Mouse (Mus musculus) heart, embryonic 14.5 days (tissue): ENCODE data around the gene Eci3. TPM values are rescaled to one million over a fixed set of nuclear protein-coding genes. Genes with fewer than 3 reads are reported as not detected.
"Not testable (repeated sequence)": the region's sequence is repeated elsewhere in the genome, so short reads cannot be mapped to it uniquely, and the experiment has no call there.

Experiments used
- ATAC-seq: fragments of 200-750 bp; cut with Nextera tagmentation; 2 replicates; pipeline ENCODE4 v1.8.0; 2017; ENCODE audit warnings: low read depth, moderate TSS enrichment; ENCODE audit not compliant: insufficient number of reproducible peaks, insufficient read depth, low FRiP score
- H3K27ac ChIP-seq, 2 experiments: fragments of 200-500 bp in 1 of 2; fragments of 300-500 bp in 1 of 2; sonication (generic) in 1 of 2; replicated peaks in 1 of 2; 2 replicates each; pipeline ENCODE4 v1.5.1; 2012 to 2014; ENCODE audit warnings: low read depth in 2 of 2, low read length in 2 of 2, control low read depth in 1 of 2, mild to moderate bottlenecking in 1 of 2, mixed read lengths in 1 of 2; ENCODE audit not compliant: control insufficient read depth in 1 of 2, insufficient read depth in 1 of 2
- H3K27me3 ChIP-seq: fragments of 300-500 bp; sonication (generic); 2 replicates; pipeline ENCODE4 v1.6.1; 2014; ENCODE audit warnings: mild to moderate bottlenecking, low read length, control low read depth; ENCODE audit not compliant: control insufficient read depth, insufficient read depth
- H3K36me3 ChIP-seq: fragments of 300-500 bp; sonication (generic); 2 replicates; pipeline ENCODE4 v1.6.1; 2014; ENCODE audit warnings: mild to moderate bottlenecking, control low read depth, low read length, mixed read lengths; ENCODE audit not compliant: control insufficient read depth, insufficient read depth
- H3K4me1 ChIP-seq, 2 experiments: fragments of 200-500 bp in 1 of 2; fragments of 300-500 bp in 1 of 2; sonication (generic) in 1 of 2; 2 replicates each; pipeline ENCODE4 v1.6.1; 2012 to 2014; ENCODE audit warnings: low read length in 2 of 2, control low read depth in 1 of 2, mixed read lengths in 1 of 2; ENCODE audit not compliant: control insufficient read depth in 2 of 2, insufficient read depth in 2 of 2
- H3K4me2 ChIP-seq: fragments of 300-500 bp; sonication (generic); 2 replicates; pipeline ENCODE4 v1.6.1; 2014; ENCODE audit warnings: mild to moderate bottlenecking, low read length
- H3K4me3 ChIP-seq, 2 experiments: fragments of 200-500 bp in 1 of 2; fragments of 300-500 bp in 1 of 2; sonication (generic) in 1 of 2; 2 replicates each; pipeline ENCODE4 v1.5.1; 2012 to 2014; ENCODE audit warnings: low read length in 2 of 2, mild to moderate bottlenecking in 2 of 2, control low read depth in 1 of 2, low read depth in 1 of 2, moderate library complexity in 1 of 2; ENCODE audit not compliant: control insufficient read depth in 1 of 2, insufficient read depth in 1 of 2
- H3K9ac ChIP-seq: fragments of 300-500 bp; sonication (generic); 2 replicates; pipeline ENCODE4 v1.6.1; 2014; ENCODE audit warnings: mild to moderate bottlenecking, low read length
- H3K9me3 ChIP-seq: fragments of 300-500 bp; sonication (generic); 2 replicates; pipeline ENCODE4 v1.6.1; 2016; ENCODE audit warnings: low read length, control low read depth; ENCODE audit not compliant: control insufficient read depth
- WGBS: fragments of 180-500 bp; shearing (Covaris S2); extraction: QIAGEN DNeasy Blood & Tissue Kit; methylation state at CpG from one replicate; pipeline ENCODE4 v1.1.7; 2014; 5-methylcytosine and 5-hydroxymethylcytosine counted together
- polyA plus RNA-seq: library from polyadenylated mRNA; unstranded; fragments of >200 nt; fragmentation: Nextera tagmentation; extraction: Ambion mirVana; gene quantifications from 2 replicates; pipeline ENCODE4 v1.2.1, GENCODE M21; 2014

Eci3 gene
- polyA plus RNA-seq, 1 experiment from 2014 or later: 0.49 TPM

DNA sequence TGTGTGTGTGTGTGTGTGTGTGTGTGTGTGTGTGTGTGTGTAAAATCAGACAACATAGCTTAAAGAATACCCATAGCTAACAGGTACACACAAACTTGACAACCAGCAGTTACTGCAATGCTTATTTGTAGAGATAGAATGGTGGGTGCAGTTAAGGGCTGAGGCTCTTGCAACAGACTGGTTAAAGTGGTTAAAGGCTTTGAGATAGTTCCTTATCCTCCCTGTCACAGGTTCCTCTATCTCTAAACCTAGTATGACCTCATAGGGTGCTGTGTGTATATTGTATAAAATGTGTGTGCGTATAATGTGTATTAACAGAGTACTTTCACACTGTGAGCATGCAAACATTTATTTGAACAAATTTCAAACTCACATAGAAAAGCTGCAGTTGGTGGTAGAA is 19.9 kb upstream of the Eci3 start:
- not testable (repeated sequence) for H3K27ac ChIP-seq, ATAC-seq, H3K9ac ChIP-seq, H3K4me2 ChIP-seq, H3K27me3 ChIP-seq, H3K4me1 ChIP-seq, H3K4me3 ChIP-seq, H3K9me3 ChIP-seq
- peaks cover 96% of the 10 kb centered on the region for H3K36me3 ChIP-seq
- WGBS: 97% methylated on average over 1 of the region's 1 CpGs

DNA sequence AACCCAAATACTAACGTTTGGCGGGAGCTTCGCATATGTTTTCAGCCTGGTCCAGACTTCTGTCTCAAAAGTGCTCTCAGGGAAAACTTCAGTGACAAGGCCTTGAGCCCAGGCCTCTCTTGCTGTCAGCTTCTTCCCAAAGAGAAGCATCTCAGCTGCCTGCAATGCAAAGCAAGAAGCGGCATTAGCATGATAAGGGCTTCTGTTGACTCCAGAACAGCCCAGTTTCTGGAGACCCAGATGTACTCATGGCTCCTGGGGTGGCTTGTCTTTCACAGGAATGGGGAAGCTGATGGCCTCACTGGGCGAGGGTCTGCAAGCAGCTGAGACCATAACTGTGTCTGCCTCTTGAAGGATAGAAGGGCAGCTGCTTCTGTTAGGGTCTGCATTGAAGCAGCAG is 15.0 kb upstream of the Eci3 start:
- not testable (repeated sequence) for H3K4me2 ChIP-seq, H3K27ac ChIP-seq, H3K9ac ChIP-seq, H3K4me1 ChIP-seq, H3K27me3 ChIP-seq, H3K9me3 ChIP-seq, H3K4me3 ChIP-seq, ATAC-seq
- peaks cover 67% of the 10 kb centered on the region for H3K36me3 ChIP-seq
- WGBS: 71% methylated on average over 5 of the region's 5 CpGs

DNA sequence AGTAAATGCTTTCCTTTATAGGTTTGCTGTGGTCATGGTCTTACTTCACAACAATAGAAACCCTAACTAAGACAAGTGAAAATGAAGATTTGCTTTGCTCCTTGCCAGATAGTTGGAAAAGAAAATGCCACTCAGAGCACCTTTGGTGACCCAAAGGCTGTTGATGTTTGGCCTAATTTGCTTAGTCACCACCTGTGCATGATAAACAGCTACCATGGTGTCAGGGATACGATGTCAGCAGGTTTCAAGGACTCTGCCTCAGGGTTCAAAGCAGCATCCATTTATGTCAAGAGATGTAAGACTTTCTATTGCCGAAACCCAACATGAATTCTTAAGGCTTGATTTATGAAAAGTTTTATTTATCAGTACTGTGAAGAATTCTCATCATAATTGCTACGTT is 13.8 kb upstream of the Eci3 start:
- Histone ChIP-seq H3K36me3 (peaks cover 57% of the 10 kb centered on the region), H3K27ac (no peak overlapping the region), H3K4me1 (no peaks in the 10 kb centered on the region), H3K4me2 (no peak overlapping the region), H3K4me3 (no peak overlapping the region), H3K9ac (no peak overlapping the region), H3K9me3 (no peaks in the 10 kb centered on the region), H3K27me3 (no peaks in the 10 kb centered on the region)
- 91% methylated on average over 3 of the region's 3 CpGs for WGBS
- ATAC-seq: no peak

DNA sequence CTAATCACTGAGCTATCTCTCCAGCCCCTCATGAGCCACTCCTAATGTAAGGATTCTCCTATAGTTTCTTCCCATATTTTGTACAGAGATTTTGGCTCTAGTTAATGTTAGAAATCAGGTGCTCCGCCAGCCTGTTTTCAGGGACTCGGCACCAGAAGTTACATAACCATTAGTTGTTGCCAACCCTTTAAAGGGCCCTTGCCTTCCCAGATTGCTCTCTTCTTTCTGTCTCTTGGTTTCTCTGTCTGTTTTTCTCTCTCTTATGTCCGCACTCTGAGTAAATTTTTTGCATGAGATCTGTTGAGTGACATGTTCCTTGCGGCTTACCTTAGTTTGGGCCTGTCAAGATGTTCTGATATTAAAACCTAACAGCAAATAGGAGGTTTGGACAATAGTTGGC is 12.5 kb upstream of the Eci3 start:
- peaks cover 45% of the 10 kb centered on the region for H3K36me3 ChIP-seq
- no peaks in the 10 kb centered on the region for H3K27me3 ChIP-seq
- 90% methylated on average over 4 of the region's 4 CpGs for WGBS
- no peak overlapping the region for H3K4me2 ChIP-seq
- no peaks in the 10 kb centered on the region for H3K4me1 ChIP-seq
- H3K9me3 ChIP-seq: no peaks in the 10 kb centered on the region
- ATAC-seq: no peak
- H3K4me3 ChIP-seq: no peak overlapping the region
- no peak overlapping the region for H3K27ac ChIP-seq
- no peak overlapping the region for H3K9ac ChIP-seq

DNA sequence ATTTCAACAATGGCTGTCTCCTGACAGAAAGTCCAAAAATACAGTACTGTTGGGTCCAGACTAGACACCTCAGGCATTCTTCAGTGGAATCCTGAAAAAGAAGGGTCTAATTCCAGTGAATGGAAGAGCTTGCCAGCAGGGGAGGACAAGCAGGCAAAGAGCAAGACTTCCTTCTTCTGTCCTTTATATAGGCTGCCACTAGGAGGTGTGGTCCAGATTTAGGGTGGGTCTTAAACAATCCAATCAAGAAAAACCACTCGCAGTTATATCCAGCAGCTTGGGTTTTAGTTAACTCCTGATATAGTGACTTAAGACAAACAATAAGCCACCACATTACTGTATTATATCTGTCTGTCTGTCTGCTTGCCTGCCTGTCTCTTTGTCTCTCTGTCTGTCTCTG is 10.2 kb upstream of the Eci3 start:
- H3K36me3 ChIP-seq: peaks cover 22% of the 10 kb centered on the region
- no peaks in the 10 kb centered on the region for H3K27me3 ChIP-seq
- 48% methylated on average over 1 of the region's 1 CpGs for WGBS
- no peaks in the 10 kb centered on the region for H3K9me3 ChIP-seq
- ATAC-seq: no peak
- H3K4me1 ChIP-seq: no peaks in the 10 kb centered on the region
- H3K9ac ChIP-seq: no peak overlapping the region
- H3K4me2 ChIP-seq: no peak overlapping the region
- H3K27ac ChIP-seq: no peak overlapping the region
- H3K4me3 ChIP-seq: no peak overlapping the region

DNA sequence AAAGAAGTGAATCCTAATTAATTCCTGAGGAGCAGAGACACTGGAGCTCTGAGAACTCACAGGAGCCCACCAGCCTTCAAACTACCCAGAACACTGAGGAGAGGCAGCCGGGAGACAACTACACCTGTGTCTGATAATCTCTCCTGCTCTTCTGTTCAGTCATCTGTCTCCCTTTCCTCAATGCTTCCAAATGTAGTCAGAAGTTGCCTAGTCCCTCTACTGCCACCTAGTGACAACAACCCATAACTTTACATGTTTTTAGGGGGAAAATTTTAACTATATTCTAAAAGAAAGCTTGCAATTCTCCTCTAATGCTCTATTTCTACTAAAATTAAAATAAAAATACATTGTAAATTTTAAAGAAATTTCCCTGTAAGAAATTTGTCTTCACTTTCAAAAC is 9.5 kb upstream of the Eci3 start:
- no peak overlapping the region for H3K4me3 ChIP-seq
- ATAC-seq: no peak
- H3K4me2 ChIP-seq: no peak overlapping the region
- peaks cover 16% of the 10 kb centered on the region for H3K36me3 ChIP-seq
- H3K9ac ChIP-seq: no peak overlapping the region
- WGBS: 9% methylated on average over 1 of the region's 1 CpGs
- H3K9me3 ChIP-seq: no peaks in the 10 kb centered on the region
- H3K27me3 ChIP-seq: no peaks in the 10 kb centered on the region
- no peaks in the 10 kb centered on the region for H3K4me1 ChIP-seq
- H3K27ac ChIP-seq: no peak overlapping the region

DNA sequence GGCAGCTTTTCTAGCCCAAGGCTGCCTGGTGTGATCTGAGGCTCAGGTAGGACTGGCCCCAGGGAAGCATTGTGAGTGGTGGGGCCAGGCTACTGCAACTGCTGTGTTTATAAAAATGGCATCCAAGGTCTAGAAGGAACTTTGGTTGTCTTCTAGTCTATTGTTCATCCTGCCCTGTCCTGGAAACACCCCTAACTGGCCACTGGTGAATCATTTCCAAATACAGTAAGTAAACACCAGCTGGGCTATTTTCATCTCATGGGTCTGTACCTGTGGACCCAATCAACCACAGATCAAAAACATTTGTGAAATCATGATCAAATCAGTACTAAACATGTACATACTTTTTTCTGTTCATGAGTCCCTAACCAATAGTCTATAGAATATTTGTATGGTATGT is 8.8 kb upstream of the Eci3 start:
- H3K9me3 ChIP-seq, H3K9ac ChIP-seq, H3K27me3 ChIP-seq, H3K27ac ChIP-seq, ATAC-seq, H3K36me3 ChIP-seq, H3K4me3 ChIP-seq, H3K4me2 ChIP-seq, H3K4me1 ChIP-seq: not testable (repeated sequence)

DNA sequence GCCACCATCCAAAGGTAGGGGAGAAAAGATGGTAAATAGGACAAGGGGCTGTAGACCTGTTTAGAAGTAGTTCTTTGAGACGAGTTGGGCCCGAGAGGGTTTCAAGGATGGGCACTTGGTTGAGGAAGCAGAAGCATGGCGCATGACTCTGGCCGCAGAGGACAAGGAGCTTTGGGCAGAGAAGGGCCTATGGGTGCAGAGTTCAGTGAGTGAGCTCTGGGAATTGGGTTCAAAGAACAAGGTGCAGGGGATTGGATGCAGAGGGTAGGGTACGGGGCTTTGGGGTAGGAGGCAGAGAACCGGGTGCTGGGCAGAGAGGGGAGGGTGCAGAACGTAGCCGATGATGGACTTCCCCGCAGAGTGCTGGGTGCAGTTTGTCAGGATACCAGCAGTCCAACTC is 2.0 kb upstream of the Eci3 start:
- not testable (repeated sequence) for H3K4me1 ChIP-seq, H3K9ac ChIP-seq, H3K36me3 ChIP-seq, H3K9me3 ChIP-seq, H3K27me3 ChIP-seq, H3K4me2 ChIP-seq, H3K27ac ChIP-seq, H3K4me3 ChIP-seq, ATAC-seq
- WGBS: 63% methylated on average over 9 of the region's 9 CpGs
